Mouse (Mus musculus) neural tube, embryonic 10.5 days (tissue): ENCODE results near the gene Gm3752.
A peak's percentile ranks its signal among the peaks of the same experiment; 100 is the strongest.
"Not testable (repeated sequence)": the region's sequence is repeated elsewhere in the genome, so short reads cannot be mapped to it uniquely, and the experiment has no call there.

Experiments
- DNase-seq: peaks from one replicate; pipeline ENCODE4 v3.0.0-alpha.2; 2017; ENCODE audit warnings: low spot score; ENCODE audit errors: extremely low spot score

Gene Gm3752

DNA sequence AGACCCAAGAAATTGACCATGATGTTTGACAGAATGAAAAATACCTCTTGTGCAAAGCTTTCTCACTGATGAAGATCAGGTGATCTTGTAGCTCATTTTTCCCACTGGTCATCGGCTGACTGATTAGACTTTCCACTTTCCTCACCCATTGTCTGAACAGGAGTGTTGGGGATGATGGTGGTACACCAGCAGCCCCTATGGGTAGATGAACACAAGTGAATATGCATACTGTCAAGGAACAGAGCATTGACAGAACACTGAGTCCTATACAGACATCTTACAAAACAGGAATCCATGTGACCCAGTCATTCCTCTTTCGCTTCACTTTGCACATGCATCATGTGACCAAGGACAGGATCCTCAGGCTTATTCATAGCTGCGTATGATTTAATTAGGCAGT, at the start of gene Gm3752:
Gene Gm3752 (minus strand): TSS at position 101 of the 400 bp plus-strand sequence.
- DNase-seq = not testable (repeated sequence)

- peak; percentile 26 for DNase-seq
Observed at GRCm38 (mm10) chr14:7488731-7489130, 5.2 kb upstream of the Gm3752 start.

DNA sequence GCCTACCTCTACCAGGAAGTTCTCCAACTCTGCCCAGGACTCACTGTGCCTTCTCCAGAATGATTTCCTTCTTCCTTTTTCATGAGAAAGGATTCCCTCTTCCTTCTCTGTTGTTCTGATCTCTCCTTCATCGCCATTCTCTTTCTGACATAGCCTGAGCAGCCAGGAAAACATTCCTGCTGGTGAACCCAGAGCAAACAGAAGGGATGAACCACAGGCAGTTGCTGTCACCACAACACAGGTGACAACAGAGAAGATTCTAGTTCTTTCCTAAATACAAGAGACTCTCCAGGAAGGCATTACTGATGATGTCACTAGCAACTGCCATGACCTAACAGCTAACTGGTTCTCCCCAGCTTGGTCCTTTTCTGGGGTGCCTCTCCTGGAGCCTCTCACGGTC, 32.7 kb downstream of the Gm3752 start, which contains the start of gene Gm3755:
Gene Gm3755 (minus strand): TSS at position 101 of the 400 bp plus-strand sequence.
- DNase-seq = not testable (repeated sequence)

GRCm38 (mm10) chr14:7422496-7422895, 61.1 kb downstream of the Gm3752 start:
- not testable (repeated sequence) for DNase-seq
